Mouse (Mus musculus) CH12.LX (cell line): ENCODE results near the gene Stx8. TPM values are rescaled to one million over a fixed set of nuclear protein-coding genes. Genes with fewer than 3 reads are reported as not detected.

ENCODE experiments used
- DNase-seq: peaks from one replicate; pipeline ENCODE4 v3.0.0-alpha.2; 2013; ENCODE audit errors: extremely low read depth
- H3K27ac ChIP-seq: 2 replicates; pipeline ENCODE4 v1.5.1; 2012; ENCODE audit warnings: low read depth, mild to moderate bottlenecking, control low read depth, moderate library complexity; ENCODE audit not compliant: insufficient read depth
- H3K27me3 ChIP-seq: replicated peaks from 2 replicates; pipeline ENCODE3; 2012; ENCODE audit warnings: inconsistent platforms
- H3K36me3 ChIP-seq, 2 experiments: replicated peaks in 1 of 2; 2 replicates each; pipeline versions ENCODE3 to v1.6.1; 2012; ENCODE audit warnings: inconsistent platforms in 1 of 2, low read length in 1 of 2, mild to moderate bottlenecking in 1 of 2, mixed read lengths in 1 of 2, moderate library complexity in 1 of 2; ENCODE audit not compliant: control insufficient read depth in 1 of 2, insufficient read depth in 1 of 2
- H3K4me1 ChIP-seq, 2 experiments: 2 replicates each; pipeline ENCODE4 v1.6.1; 2012; ENCODE audit warnings: inconsistent platforms in 1 of 2, moderate library complexity in 1 of 2; ENCODE audit not compliant: insufficient read depth in 2 of 2, control insufficient read depth in 1 of 2
- H3K4me2 ChIP-seq: 2 replicates; pipeline ENCODE4 v1.6.1; 2012; ENCODE audit warnings: low read depth, mild to moderate bottlenecking, control low read depth; ENCODE audit not compliant: poor library complexity, insufficient read depth, severe bottlenecking
- H3K4me3 ChIP-seq, 3 experiments: fragments of 150-350 bp in 1 of 3; sonication (generic) in 1 of 3; replicated peaks in 1 of 3; 2 replicates each; pipeline versions ENCODE3 to v1.5.1; 2011 to 2012; ENCODE audit warnings: low read depth in 2 of 3, low read length in 2 of 3, mild to moderate bottlenecking in 2 of 3, moderate library complexity in 2 of 3, control low read depth in 1 of 3, improper control_type of control experiment in 1 of 3, inconsistent platforms in 1 of 3, mixed read lengths in 1 of 3; ENCODE audit not compliant: poor library complexity in 1 of 3
- H3K79me2 ChIP-seq: replicated peaks from 2 replicates; pipeline ENCODE4 v1.6.1; 2012; ENCODE audit warnings: mild to moderate bottlenecking, moderate library complexity; ENCODE audit not compliant: control insufficient read depth, poor library complexity, insufficient read depth, severe bottlenecking; ENCODE audit errors: extremely low read depth
- H3K9ac ChIP-seq: 2 replicates; pipeline ENCODE4 v1.6.1; 2012; ENCODE audit warnings: low read depth, mild to moderate bottlenecking, control low read depth, moderate library complexity; ENCODE audit not compliant: insufficient read depth
- H3K9me3 ChIP-seq: replicated peaks from 2 replicates; pipeline ENCODE3; 2012; ENCODE audit warnings: low read length, inconsistent platforms, mixed read lengths
- BHLHE40 ChIP-seq: IDR thresholded peaks from 2 replicates; pipeline ENCODE4 v1.6.1; 2011; ENCODE audit warnings: mild to moderate bottlenecking, low read depth, low read length, improper control_type of control experiment
- CHD1 ChIP-seq: IDR thresholded peaks from 2 replicates; pipeline ENCODE4 v1.6.1; 2012; ENCODE audit warnings: low read depth, low read length, improper control_type of control experiment, inconsistent platforms
- ELF1 ChIP-seq: IDR thresholded peaks from 2 replicates; pipeline ENCODE4 v1.6.1; 2014; ENCODE audit warnings: low read depth, mild to moderate bottlenecking, inconsistent platforms, low read length, improper control_type of control experiment
- EP300 ChIP-seq: IDR thresholded peaks from 2 replicates; pipeline ENCODE4 v1.6.1; 2011; ENCODE audit warnings: low read length, improper control_type of control experiment
- IRF4 ChIP-seq: IDR thresholded peaks from 2 replicates; pipeline ENCODE4 v1.6.1; 2014; ENCODE audit warnings: low read depth, mild to moderate bottlenecking, inconsistent platforms, low read length, improper control_type of control experiment
- KAT2A ChIP-seq: IDR thresholded peaks from 2 replicates; pipeline ENCODE4 v1.6.1; 2012; ENCODE audit warnings: low read length, improper control_type of control experiment, inconsistent platforms; ENCODE audit not compliant: insufficient replicate concordance
- MEF2A ChIP-seq: IDR thresholded peaks from 2 replicates; pipeline ENCODE4 v1.6.1; 2014; ENCODE audit warnings: low read depth, mild to moderate bottlenecking, inconsistent platforms, low read length, improper control_type of control experiment, borderline replicate concordance
- NRF1 ChIP-seq: IDR thresholded peaks from 2 replicates; pipeline ENCODE4 v1.6.1; 2014; ENCODE audit warnings: low read depth, mild to moderate bottlenecking, inconsistent platforms, low read length, improper control_type of control experiment, moderate library complexity
- PAX5 ChIP-seq: IDR thresholded peaks from 2 replicates; pipeline ENCODE4 v1.6.1; 2012; ENCODE audit warnings: low read length, inconsistent platforms, mixed read lengths
- POLR2AphosphoS2 ChIP-seq: IDR thresholded peaks from 2 replicates; pipeline ENCODE4 v1.6.1; 2011; ENCODE audit warnings: low read depth, low read length, improper control_type of control experiment
- SIN3A ChIP-seq: IDR thresholded peaks from 2 replicates; pipeline ENCODE4 v1.6.1; 2012; ENCODE audit warnings: low read length, improper control_type of control experiment, inconsistent platforms
- SMC3 ChIP-seq: IDR thresholded peaks from 2 replicates; pipeline ENCODE4 v1.6.1; 2011; ENCODE audit warnings: low read depth, low read length, improper control_type of control experiment
- TCF12 ChIP-seq: IDR thresholded peaks from 2 replicates; pipeline ENCODE4 v1.6.1; 2014; ENCODE audit warnings: low read depth, mild to moderate bottlenecking, inconsistent platforms, low read length, improper control_type of control experiment
- UBTF ChIP-seq: IDR thresholded peaks from 2 replicates; pipeline ENCODE4 v1.6.1; 2012; ENCODE audit warnings: low read depth, mild to moderate bottlenecking, inconsistent platforms, low read length, improper control_type of control experiment, moderate library complexity
- USF1 ChIP-seq: IDR thresholded peaks from 2 replicates; pipeline ENCODE4 v1.6.1; 2014; ENCODE audit warnings: low read depth, mild to moderate bottlenecking, inconsistent platforms, low read length, improper control_type of control experiment
- USF2 ChIP-seq: conservative IDR thresholded peaks from 2 replicates; pipeline ENCODE4 v1.6.1; 2011; ENCODE audit warnings: low read depth, low read length, improper control_type of control experiment
- ZC3H11A ChIP-seq: IDR thresholded peaks from 2 replicates; pipeline ENCODE4 v1.6.1; 2012; ENCODE audit warnings: low read depth, mild to moderate bottlenecking, inconsistent platforms, low read length, improper control_type of control experiment
- ZKSCAN1 ChIP-seq: IDR thresholded peaks from 2 replicates; pipeline ENCODE4 v1.6.1; 2012; ENCODE audit warnings: low read depth, inconsistent platforms, low read length, improper control_type of control experiment, borderline replicate concordance
- ZMIZ1 ChIP-seq: IDR thresholded peaks from 2 replicates; pipeline ENCODE4 v1.6.1; 2012; ENCODE audit warnings: low read depth, mild to moderate bottlenecking, inconsistent platforms, low read length, improper control_type of control experiment
- ZNF384 ChIP-seq: IDR thresholded peaks from 2 replicates; pipeline ENCODE4 v1.6.1; 2012; ENCODE audit warnings: low read depth, low read length, improper control_type of control experiment, inconsistent platforms
- dilution Hi-C: fragments of 300-500 bp; cut with MboI; formaldehyde crosslinking; loops from 2 replicates; pipeline ENCODE4 v1.14.3; 2020; ENCODE audit warnings: low sequenced_read_pairs; ENCODE audit not compliant: extremely low pct_unique_long_range_greater_than_20kb, extremely low pct_ligation_motif_present
- in situ Hi-C: fragments of 300-500 bp; cut with MboI; formaldehyde crosslinking; loops from 3 replicates; pipeline ENCODE4 v1.14.3; 2019; ENCODE audit warnings: low sequenced_read_pairs, low pct_ligation_motif_present, low pct_unique_long_range_greater_than_20kb, mixed read lengths
- polyA plus RNA-seq: library from polyadenylated mRNA; unstranded; fragments of >175 nt; gene quantifications from 2 replicates; pipeline ENCODE4 v1.2.1, GENCODE M21; 2012; ENCODE audit warnings: low read depth; ENCODE audit not compliant: insufficient read length
- total RNA-seq, 2 experiments: library from RNA; depleted of rRNA; stranded (reverse); fragments of 300-350 nt in 1 of 2; fragments of >200 nt in 1 of 2; gene quantifications; 2 replicates each; pipeline ENCODE4 v1.2.3; 2012 to 2014

Gene Stx8
- total and polyA plus RNA-seq, 3 experiments = 31.8 to 57.9 (median 35.2) TPM

GRCm38 (mm10) chr11:68009377-68009776, 43.4 kb downstream of the Stx8 start (continued):
- TF ChIP-seq POLR2AphosphoS2 (no peak), ZC3H11A (no peak), USF1 (no peak)

DNA sequence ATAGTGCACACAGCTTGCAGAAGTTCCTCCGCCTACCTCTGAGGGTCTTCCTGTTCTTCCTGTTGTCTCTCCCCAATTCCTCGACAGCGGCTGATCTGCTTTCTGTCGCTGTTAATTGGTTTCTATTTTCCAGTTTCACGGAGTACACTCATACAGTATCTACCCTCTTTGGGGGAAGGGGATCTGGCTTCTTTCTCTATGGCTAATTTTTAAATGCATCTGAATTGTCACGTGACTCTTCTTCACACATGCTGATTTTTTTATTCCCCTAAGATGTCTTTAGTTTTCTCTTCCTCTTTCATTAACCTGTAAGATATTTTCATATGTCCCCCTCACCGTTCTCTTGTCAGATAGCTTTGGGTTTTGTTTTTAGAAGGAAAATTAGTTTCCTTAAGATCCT, 46.2 kb downstream of the Stx8 start:
- H3K4me2 ChIP-seq = no peak overlapping the region
- TF ChIP-seq IRF4 = no peak
- no peak for TF ChIP-seq ZMIZ1
- no peak for TF ChIP-seq NRF1
- TF ChIP-seq POLR2AphosphoS2 = no peak
- TF ChIP-seq ELF1 = no peak
- no peak for TF ChIP-seq MEF2A
- TF ChIP-seq SIN3A = no peak
- TF ChIP-seq PAX5 = no peak
- TF ChIP-seq EP300 = no peak
- TF ChIP-seq BHLHE40 = 0 out of 2 replicates have a peak, but pooled peaks have one; percentile 26
- no peak for TF ChIP-seq SMC3
- no peak for TF ChIP-seq TCF12
- TF ChIP-seq UBTF = no peak
- peak; percentile 32 for TF ChIP-seq USF1
- TF ChIP-seq CHD1 = no peak
- no peak for TF ChIP-seq ZKSCAN1
- no peak for TF ChIP-seq KAT2A
- no peak for TF ChIP-seq ZNF384
- peak; percentile 56; the same call in 1 of the 2 replicates for TF ChIP-seq USF2
- TF ChIP-seq, all 38 proteins: peak for 3
- H3K9me3 ChIP-seq = no peaks in the 10 kb centered on the region
- in situ Hi-C loops (no loop called here), dilution Hi-C loops (no loop called here)
- H3K4me3 ChIP-seq = no peak overlapping the region
- DNase-seq = no peak
- peaks cover 2 to 65% of the 10 kb centered on the region in 2 experiments; a peak in 3 of 4 replicates for H3K4me1 ChIP-seq
- no peak overlapping the region for H3K27ac ChIP-seq
- no peak overlapping the region for H3K9ac ChIP-seq
- no peaks in the 10 kb centered on the region for H3K79me2 ChIP-seq
- no peaks in the 10 kb centered on the region for H3K27me3 ChIP-seq
- H3K36me3 ChIP-seq = peaks cover 15 to 42% of the 10 kb centered on the region in 2 experiments
